Mouse (Mus musculus): ENCODE measurements at regions not wholly inside any gene's neighbourhood (a gene's known extent, or its start where the extent isn't known, plus 50 kb on each side); places are given as distances from the start of the nearest gene placed in this dataset.

DNA sequence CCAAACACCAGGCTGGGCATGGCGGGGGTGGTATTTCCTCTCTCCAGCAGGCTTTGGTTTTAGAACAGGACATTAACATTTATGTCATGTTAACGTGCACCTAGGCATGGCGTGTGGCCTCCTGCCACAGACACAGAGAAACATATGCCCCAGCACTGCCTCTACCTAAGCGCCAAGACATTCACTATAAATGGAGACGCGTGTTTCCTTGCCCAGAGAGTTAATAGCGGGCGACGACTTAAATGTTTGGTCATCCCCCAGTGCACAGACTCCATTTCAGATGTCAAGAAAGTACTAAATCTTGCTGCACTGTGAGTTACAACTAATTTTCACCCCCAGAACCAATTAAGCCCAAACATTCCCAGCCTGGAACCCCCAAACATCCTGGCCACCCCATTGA is 646.3 kb downstream of the Rab28 start:
- no peak overlapping the region for H3K4me2 ChIP-seq (replicated peaks; ENCODE audit: low read depth, low read length)
- H3K36me3 ChIP-seq (ENCODE audit: control insufficient read depth, insufficient read depth, low read length), result no peaks in the 10 kb centered on the region
- no peak for DNase-seq (ENCODE audit: low spot score)
- no peaks in the 10 kb centered on the region for H3K27me3 ChIP-seq (ENCODE audit: control insufficient read depth, insufficient read depth, low read length)
- H3K9ac ChIP-seq (ENCODE audit: low read depth, low read length), result no peak overlapping the region
- no peak overlapping the region for H3K4me3 ChIP-seq (ENCODE audit: low read depth, low read length)
- 81% methylated on average over 9 of the region's 9 CpGs for WGBS
- no peaks in the 10 kb centered on the region for H3K4me1 ChIP-seq (replicated peaks; ENCODE audit: control insufficient read depth, insufficient read depth, low read length)
- H3K9me3 ChIP-seq (ENCODE audit: control insufficient read depth, low read length), result no peaks in the 10 kb centered on the region
- no peak overlapping the region for H3K27ac ChIP-seq (ENCODE audit: low read depth, low read length)
- ATAC-seq (ENCODE audit: low FRiP score), result no peak

DNA sequence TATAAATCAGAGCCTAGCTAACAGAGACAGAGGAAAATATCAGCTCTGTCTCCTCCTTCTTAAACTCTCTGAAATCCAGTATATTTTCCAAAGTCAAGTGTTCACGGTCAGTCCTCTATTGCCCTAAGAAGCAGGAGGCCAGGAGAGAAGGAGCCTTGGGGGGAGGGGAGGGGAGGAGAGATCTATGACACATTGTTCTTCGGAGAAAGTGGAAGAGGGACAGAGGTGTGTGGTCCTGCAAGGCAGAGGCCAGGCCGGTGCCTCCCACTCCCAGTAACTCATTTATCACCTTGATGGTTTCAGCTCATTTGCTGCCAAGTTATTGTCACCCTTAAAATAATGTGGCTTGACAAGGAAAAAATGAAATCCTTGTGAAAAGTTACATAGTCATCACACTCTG is 646.7 kb downstream of the Rab28 start:
- DNase-seq (ENCODE audit: low spot score), result no peak
- WGBS, result 42% methylated on average over 3 of the region's 3 CpGs
- no peaks in the 10 kb centered on the region for H3K4me1 ChIP-seq (replicated peaks; ENCODE audit: control insufficient read depth, insufficient read depth, low read length)
- H3K4me3 ChIP-seq (ENCODE audit: low read depth, low read length), result no peak overlapping the region
- H3K27me3 ChIP-seq (ENCODE audit: control insufficient read depth, insufficient read depth, low read length), result no peaks in the 10 kb centered on the region
- no peak overlapping the region for H3K27ac ChIP-seq (ENCODE audit: low read depth, low read length)
- H3K4me2 ChIP-seq (replicated peaks; ENCODE audit: low read depth, low read length), result no peak overlapping the region
- no peaks in the 10 kb centered on the region for H3K9me3 ChIP-seq (ENCODE audit: control insufficient read depth, low read length)
- H3K36me3 ChIP-seq (ENCODE audit: control insufficient read depth, insufficient read depth, low read length), result no peaks in the 10 kb centered on the region
- no peak overlapping the region for H3K9ac ChIP-seq (ENCODE audit: low read depth, low read length)
- ATAC-seq (ENCODE audit: low FRiP score), result no peak

DNA sequence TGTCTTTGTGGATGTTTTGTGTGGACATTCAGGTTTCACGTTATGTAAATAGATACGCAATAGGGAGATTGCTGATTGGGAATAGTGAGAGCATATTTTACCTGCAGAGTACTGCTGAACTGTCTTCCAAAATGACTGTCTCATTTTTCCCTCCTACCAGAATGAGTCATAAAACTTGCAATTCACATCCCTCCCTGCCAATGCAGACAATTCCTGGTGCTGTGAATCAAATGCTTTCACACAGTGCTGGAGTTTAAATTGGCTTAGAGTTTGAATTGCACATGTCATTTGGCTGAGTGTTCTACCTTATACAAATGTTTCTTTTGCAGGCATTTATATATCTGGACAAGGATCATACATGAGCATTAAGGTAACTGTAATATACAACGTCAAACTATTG is 649.9 kb downstream of the Rab28 start:
- Histone ChIP-seq H3K4me3 (ENCODE audit: low read depth, low read length) (no peak overlapping the region), H3K27ac (ENCODE audit: low read depth, low read length) (no peak overlapping the region), H3K4me1 (replicated peaks; ENCODE audit: control insufficient read depth, insufficient read depth, low read length) (no peaks in the 10 kb centered on the region), H3K27me3 (ENCODE audit: control insufficient read depth, insufficient read depth, low read length) (no peaks in the 10 kb centered on the region), H3K9ac (ENCODE audit: low read depth, low read length) (no peak overlapping the region), H3K9me3 (ENCODE audit: control insufficient read depth, low read length) (no peaks in the 10 kb centered on the region), H3K4me2 (replicated peaks; ENCODE audit: low read depth, low read length) (no peak overlapping the region), H3K36me3 (ENCODE audit: control insufficient read depth, insufficient read depth, low read length) (no peaks in the 10 kb centered on the region)
- no peak for DNase-seq (ENCODE audit: low spot score)
- ATAC-seq (ENCODE audit: low FRiP score), result no peak
- 92% methylated on average over 3 of the region's 3 CpGs for WGBS

DNA sequence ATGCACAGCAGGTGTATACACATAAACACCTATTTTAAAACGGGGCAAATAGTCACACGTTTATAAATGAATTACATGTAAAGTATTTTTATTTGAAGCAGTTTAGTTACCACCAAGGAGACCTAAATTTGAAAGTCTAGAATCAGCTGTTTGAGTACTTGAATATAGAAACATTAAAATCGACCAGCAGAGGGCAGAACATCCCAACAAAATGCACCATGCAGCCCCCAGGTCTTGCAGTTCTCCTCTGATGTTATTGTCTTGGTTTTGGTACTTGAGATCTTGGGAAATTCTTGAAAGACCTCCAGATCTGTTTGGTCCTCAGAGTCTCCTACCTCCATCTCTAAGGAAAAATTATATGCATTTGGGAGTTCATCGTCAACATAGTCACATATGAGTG is 656.0 kb downstream of the Rab28 start:
- no peaks in the 10 kb centered on the region for H3K27me3 ChIP-seq (ENCODE audit: control insufficient read depth, insufficient read depth, low read length)
- DNase-seq (ENCODE audit: low spot score) (peak; percentile 55), ATAC-seq (ENCODE audit: low FRiP score) (no peak; the same call in 1 of the 2 replicates)
- no peaks in the 10 kb centered on the region for H3K9me3 ChIP-seq (ENCODE audit: control insufficient read depth, low read length)
- H3K4me2 ChIP-seq (replicated peaks; ENCODE audit: low read depth, low read length), result no peak overlapping the region
- H3K27ac ChIP-seq (ENCODE audit: low read depth, low read length), result no peak overlapping the region
- no peak overlapping the region for H3K4me3 ChIP-seq (ENCODE audit: low read depth, low read length)
- no peak overlapping the region for H3K9ac ChIP-seq (ENCODE audit: low read depth, low read length)
- H3K4me1 ChIP-seq (replicated peaks; ENCODE audit: control insufficient read depth, insufficient read depth, low read length), result no peaks in the 10 kb centered on the region
- H3K36me3 ChIP-seq (ENCODE audit: control insufficient read depth, insufficient read depth, low read length), result no peaks in the 10 kb centered on the region
- WGBS, result 34% methylated on average over 4 of the region's 4 CpGs

DNA sequence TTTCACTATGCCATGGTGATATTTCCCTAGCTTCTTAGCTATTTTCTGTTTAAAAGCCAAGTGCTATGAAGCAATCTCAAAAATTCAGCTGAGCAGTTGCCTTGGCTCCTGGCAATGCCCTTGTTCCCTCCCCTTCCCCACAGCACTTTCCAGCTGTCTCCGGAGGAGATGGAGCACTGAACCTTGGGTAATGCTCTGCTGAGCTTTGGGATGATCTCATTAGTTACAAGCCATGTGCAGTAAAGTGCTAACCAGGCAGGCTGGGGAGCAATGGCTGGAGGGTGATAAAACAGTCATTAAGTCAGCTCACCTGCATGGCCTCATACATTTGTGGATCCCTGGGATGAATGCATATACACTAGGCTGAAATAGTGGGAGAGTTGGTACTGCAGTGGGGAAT is 659.4 kb downstream of the Rab28 start:
- Histone ChIP-seq H3K27ac (ENCODE audit: low read depth, low read length) (no peak overlapping the region), H3K9ac (ENCODE audit: low read depth, low read length) (no peak overlapping the region), H3K9me3 (ENCODE audit: control insufficient read depth, low read length) (no peaks in the 10 kb centered on the region), H3K4me3 (ENCODE audit: low read depth, low read length) (no peak overlapping the region), H3K27me3 (ENCODE audit: control insufficient read depth, insufficient read depth, low read length) (no peaks in the 10 kb centered on the region), H3K4me1 (replicated peaks; ENCODE audit: control insufficient read depth, insufficient read depth, low read length) (no peaks in the 10 kb centered on the region), H3K4me2 (replicated peaks; ENCODE audit: low read depth, low read length) (no peak overlapping the region), H3K36me3 (ENCODE audit: control insufficient read depth, insufficient read depth, low read length) (no peaks in the 10 kb centered on the region)
- DNase-seq (ENCODE audit: low spot score) (no peak), ATAC-seq (ENCODE audit: low FRiP score) (no peak)
- 52% methylated on average over 1 of the region's 1 CpGs for WGBS

DNA sequence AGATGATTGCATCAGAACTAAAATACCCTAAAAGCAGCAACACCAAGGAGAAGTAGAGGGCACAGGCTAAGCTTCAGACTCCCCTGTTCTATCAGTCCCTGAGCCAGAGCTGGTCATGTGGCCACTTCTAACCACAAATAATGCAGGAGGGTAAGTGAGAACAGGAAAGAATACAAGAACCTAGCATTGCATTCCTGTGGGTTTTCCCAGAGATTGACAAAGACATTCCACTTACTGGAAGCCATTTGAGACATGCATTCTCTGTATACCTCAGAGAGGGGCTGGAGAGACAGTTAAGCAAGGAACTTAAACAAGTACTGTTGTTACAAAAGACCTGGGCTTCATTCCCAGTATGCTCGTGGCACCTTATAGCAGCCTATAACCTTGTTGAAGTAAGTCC is 662.7 kb downstream of the Rab28 start:
- ATAC-seq (ENCODE audit: low FRiP score) (no peak), DNase-seq (ENCODE audit: low spot score) (no peak)
- WGBS, result 72% methylated on average over 1 of the region's 1 CpGs
- Histone ChIP-seq H3K4me1 (replicated peaks; ENCODE audit: control insufficient read depth, insufficient read depth, low read length) (no peaks in the 10 kb centered on the region), H3K9me3 (ENCODE audit: control insufficient read depth, low read length) (no peaks in the 10 kb centered on the region), H3K9ac (ENCODE audit: low read depth, low read length) (no peak overlapping the region), H3K27me3 (ENCODE audit: control insufficient read depth, insufficient read depth, low read length) (no peaks in the 10 kb centered on the region), H3K36me3 (ENCODE audit: control insufficient read depth, insufficient read depth, low read length) (no peaks in the 10 kb centered on the region), H3K4me2 (replicated peaks; ENCODE audit: low read depth, low read length) (no peak overlapping the region), H3K27ac (ENCODE audit: low read depth, low read length) (no peak overlapping the region), H3K4me3 (ENCODE audit: low read depth, low read length) (no peak overlapping the region)

DNA sequence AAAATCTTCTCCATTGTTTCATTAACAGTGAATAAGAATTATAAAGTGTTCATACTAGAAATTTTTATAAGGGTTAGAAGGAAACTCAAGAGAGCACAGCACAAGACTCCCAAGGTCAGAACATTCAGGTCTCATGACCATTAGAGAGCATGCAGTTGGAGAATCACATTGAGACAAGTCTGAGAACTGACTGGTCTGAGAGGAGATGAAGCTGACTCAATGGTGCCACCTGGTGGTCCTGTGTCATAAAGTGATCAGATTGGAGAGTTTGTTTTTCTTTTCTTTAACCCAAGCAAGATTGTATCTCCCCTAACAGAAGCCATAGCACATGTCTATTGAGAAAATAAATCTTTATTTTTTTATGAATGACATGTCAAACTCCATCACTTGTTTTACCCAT is 663.5 kb downstream of the Rab28 start:
- no peak overlapping the region for H3K4me2 ChIP-seq (replicated peaks; ENCODE audit: low read depth, low read length)
- H3K4me3 ChIP-seq (ENCODE audit: low read depth, low read length), result no peak overlapping the region
- no peaks in the 10 kb centered on the region for H3K4me1 ChIP-seq (replicated peaks; ENCODE audit: control insufficient read depth, insufficient read depth, low read length)
- ATAC-seq (ENCODE audit: low FRiP score) (peak; percentile 71; the same call in 1 of the 2 replicates), DNase-seq (ENCODE audit: low spot score) (peak; percentile 83)
- H3K9me3 ChIP-seq (ENCODE audit: control insufficient read depth, low read length), result no peaks in the 10 kb centered on the region
- no peak overlapping the region for H3K27ac ChIP-seq (ENCODE audit: low read depth, low read length)
- no peaks in the 10 kb centered on the region for H3K36me3 ChIP-seq (ENCODE audit: control insufficient read depth, insufficient read depth, low read length)
- no peak overlapping the region for H3K9ac ChIP-seq (ENCODE audit: low read depth, low read length)
- no peaks in the 10 kb centered on the region for H3K27me3 ChIP-seq (ENCODE audit: control insufficient read depth, insufficient read depth, low read length)

DNA sequence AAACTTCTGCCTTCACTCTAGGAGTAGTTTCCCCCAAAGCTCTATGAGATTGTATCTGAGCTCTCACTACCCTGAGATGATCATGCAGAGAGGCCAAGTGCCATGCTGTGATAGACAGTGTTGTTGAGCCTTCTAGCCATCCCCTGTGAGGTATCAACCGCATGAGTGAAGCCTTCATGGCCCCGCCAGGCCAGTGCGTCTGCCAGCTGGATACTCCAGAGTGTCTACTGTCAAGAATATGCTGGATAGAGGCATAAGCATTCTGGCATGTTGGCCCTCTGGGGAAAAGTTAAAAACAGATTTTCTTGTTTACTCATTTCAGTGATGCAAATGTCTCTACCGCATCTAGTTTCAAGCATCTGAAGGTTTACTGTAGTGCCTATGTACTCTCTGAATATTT is 669.2 kb downstream of the Rab28 start:
- no peak overlapping the region for H3K9ac ChIP-seq (ENCODE audit: low read depth, low read length)
- no peak overlapping the region for H3K4me2 ChIP-seq (replicated peaks; ENCODE audit: low read depth, low read length)
- no peak overlapping the region for H3K4me3 ChIP-seq (ENCODE audit: low read depth, low read length)
- no peaks in the 10 kb centered on the region for H3K27me3 ChIP-seq (ENCODE audit: control insufficient read depth, insufficient read depth, low read length)
- H3K4me1 ChIP-seq (replicated peaks; ENCODE audit: control insufficient read depth, insufficient read depth, low read length), result no peaks in the 10 kb centered on the region
- no peaks in the 10 kb centered on the region for H3K9me3 ChIP-seq (ENCODE audit: control insufficient read depth, low read length)
- no peaks in the 10 kb centered on the region for H3K36me3 ChIP-seq (ENCODE audit: control insufficient read depth, insufficient read depth, low read length)
- H3K27ac ChIP-seq (ENCODE audit: low read depth, low read length), result no peak overlapping the region
- WGBS, result 87% methylated on average over 4 of the region's 4 CpGs
- no peak for DNase-seq (ENCODE audit: low spot score)
- ATAC-seq (ENCODE audit: low FRiP score), result no peak

DNA sequence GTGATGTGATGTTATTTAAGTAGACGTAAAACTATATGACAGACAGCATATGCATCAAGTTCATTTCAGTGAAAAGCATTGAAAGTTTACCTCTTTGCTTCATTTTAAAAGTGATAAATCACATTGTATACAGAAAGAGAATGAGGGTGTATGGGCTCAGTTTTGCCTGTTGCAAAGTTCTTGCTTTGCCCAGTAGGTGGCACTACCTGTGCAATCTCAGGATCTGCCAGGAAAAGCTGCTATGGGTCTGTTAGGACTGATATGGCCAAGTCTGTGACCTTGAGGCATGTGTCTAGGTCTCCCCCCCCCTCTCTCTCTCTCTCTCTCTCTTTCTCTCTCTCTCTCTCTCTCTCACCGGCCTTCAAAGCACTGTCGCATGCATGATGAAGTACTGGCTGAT is 701.3 kb downstream of the Rab28 start:
- no peaks in the 10 kb centered on the region for H3K9me3 ChIP-seq (ENCODE audit: control insufficient read depth, low read length)
- DNase-seq (ENCODE audit: low spot score) (peak; percentile 42), ATAC-seq (ENCODE audit: low FRiP score) (no peak)
- H3K4me2 ChIP-seq (replicated peaks; ENCODE audit: low read depth, low read length), result no peak overlapping the region
- no peaks in the 10 kb centered on the region for H3K27me3 ChIP-seq (ENCODE audit: control insufficient read depth, insufficient read depth, low read length)
- no peaks in the 10 kb centered on the region for H3K36me3 ChIP-seq (ENCODE audit: control insufficient read depth, insufficient read depth, low read length)
- H3K4me1 ChIP-seq (replicated peaks; ENCODE audit: control insufficient read depth, insufficient read depth, low read length), result no peaks in the 10 kb centered on the region
- WGBS, result 73% methylated on average over 3 of the region's 3 CpGs
- no peak overlapping the region for H3K27ac ChIP-seq (ENCODE audit: low read depth, low read length)
- H3K9ac ChIP-seq (ENCODE audit: low read depth, low read length), result no peak overlapping the region
- no peak overlapping the region for H3K4me3 ChIP-seq (ENCODE audit: low read depth, low read length)

Measured in hindbrain, embryonic 11.5 days (tissue).